Mouse (Mus musculus) urinary bladder, adult 2 months (tissue): Measurements from ENCODE around the gene Gm49380. TPM values are rescaled to one million over a fixed set of nuclear protein-coding genes. Genes with fewer than 3 reads are reported as not detected.

ENCODE experiments used
- DNase-seq: peaks from one replicate; pipeline ENCODE4 v3.0.0; 2022; ENCODE audit warnings: low spot score
- polyA plus RNA-seq: library from polyadenylated mRNA; depleted of rRNA; stranded (reverse); fragments of >200 nt; gene quantifications from 2 replicates; pipeline ENCODE4 v1.2.3, GENCODE M21; 2012; rRNA removed

The Gm49380 gene
- polyA plus RNA-seq: 0.27 and 0.36 TPM in 2 replicates

DNA sequence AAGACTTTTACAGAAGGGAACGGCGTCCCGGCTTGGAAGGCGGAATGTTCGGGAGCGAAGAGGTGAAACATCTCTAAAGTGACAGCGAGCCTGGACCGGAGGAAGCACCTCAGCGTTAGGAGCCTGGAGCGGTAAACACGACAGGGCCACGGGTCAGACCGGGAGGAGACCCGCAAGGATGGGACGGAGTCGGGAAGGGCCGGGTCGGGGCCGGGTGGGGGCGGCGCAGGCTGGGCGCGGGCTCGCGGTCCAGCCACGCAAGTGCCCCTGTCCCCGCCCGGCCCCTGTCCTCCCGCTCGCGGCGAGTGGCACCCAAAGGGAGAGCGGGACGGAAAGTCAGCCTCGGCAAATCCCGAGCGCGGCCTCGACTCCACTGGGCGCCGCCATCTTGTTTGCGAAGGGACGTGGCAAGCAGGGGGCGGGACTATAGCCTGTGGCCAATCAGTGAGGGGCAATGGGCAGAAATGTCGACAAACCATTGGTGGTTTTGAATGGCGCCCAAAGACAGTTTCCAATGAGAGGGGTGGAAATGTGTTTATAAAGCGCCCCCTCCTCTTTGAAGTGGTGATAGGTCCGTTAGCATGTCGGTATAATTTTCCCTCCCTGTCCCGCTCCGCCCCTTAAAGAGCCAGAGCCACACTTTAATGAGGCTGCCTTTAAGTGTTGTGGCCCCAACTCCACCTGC is at the start of gene Gm49380, which contains the start of gene Rnf26:
Gene Gm49380 (minus strand): TSS at position 396 of the 685 bp plus-strand sequence.
Gene Rnf26 (minus strand): TSS at position 413 of the 685 bp plus-strand sequence.
- DNase-seq: peak; percentile 83

DNA sequence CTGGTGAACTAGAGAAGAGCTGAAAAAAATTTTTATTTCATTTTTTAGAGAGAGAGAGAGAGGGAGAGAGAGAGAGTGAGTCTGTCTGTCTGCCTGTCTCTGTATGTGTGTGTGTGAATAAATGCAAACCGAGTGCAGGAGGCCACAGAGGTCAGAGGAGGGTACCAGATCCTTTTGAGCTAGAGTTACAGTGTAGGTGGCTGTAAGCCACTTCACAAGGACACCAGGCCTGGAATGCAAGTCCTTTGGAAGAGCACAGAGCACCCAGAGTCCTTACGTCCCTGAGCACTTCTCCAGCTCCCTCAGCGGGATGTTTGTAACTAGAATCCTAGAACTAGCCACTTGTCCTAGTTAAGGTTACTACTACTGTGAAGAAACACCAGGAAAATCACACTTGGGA is 46.6 kb upstream of the Gm49380 start:
- DNase-seq: no peak

DNA sequence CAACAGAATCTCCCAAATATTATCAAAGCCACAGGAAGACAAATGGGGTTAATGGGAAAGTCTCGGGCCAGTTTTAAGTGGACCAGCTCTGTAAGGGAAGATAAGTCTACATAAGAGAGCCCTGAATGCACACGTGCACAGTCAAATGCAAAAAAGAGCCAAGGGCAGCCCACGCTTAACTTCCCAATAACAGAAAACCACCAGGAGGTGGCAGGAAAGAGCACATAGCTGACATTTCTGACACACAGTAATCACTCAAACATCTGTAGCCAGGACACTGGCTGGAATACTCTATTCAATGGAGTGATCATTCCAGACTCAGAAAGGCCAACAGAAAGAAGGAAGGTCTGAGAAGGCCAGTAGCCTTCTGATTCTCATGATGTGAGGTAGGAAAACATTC is 34.0 kb upstream of the Gm49380 start:
- DNase-seq: no peak

DNA sequence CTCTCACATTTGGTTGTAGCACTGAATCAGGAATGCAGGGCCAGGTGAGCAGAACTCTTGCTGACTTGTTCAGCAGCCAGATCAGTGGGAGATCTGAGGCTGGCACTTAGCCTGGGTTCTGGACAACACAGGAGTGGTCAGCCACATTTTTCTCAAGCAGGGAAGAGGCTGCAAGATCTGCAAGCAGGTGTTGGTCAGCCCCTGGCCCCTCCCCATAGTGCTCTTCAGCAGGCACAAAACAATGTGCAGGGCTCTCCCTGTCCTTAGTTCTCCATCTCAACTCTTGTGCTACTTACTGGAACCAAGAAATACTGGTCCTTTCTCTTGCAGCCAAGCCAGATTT is 31.4 kb upstream of the Gm49380 start:
- no peak for DNase-seq

DNA sequence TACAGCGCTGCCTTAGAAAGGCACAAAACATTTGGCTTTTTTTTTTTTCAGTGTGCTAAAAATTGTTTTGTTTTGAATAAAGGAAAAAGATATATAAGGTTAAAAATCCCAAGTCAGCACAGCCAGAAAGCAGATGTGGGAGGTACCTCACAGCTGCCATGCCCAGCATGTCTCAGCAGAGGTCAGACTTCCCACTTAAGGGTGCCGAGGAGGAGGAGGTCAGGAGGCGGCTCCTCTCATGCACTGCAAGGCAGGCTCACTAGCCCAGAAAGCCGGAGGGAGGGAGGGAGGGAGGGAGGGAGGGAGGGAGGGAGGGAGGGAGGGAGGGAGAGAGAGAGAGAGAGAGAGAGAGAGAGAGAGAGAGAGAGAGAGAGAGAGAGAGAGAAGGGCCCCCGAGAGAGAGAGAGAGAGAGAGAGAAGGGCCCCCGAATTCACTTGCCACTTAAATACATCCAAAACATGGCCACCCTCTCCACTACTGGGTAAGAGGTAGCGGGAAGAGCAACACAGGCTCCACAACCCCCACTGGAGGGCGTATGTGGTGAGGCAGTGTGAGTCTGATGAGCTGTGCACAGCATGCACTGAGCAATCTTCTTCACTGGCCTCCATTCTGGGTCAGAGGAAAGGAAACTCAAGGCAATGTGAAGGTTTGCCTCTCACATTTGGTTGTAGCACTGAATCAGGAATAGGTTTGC is 30.9 kb upstream of the Gm49380 start:
- no peak for DNase-seq

DNA sequence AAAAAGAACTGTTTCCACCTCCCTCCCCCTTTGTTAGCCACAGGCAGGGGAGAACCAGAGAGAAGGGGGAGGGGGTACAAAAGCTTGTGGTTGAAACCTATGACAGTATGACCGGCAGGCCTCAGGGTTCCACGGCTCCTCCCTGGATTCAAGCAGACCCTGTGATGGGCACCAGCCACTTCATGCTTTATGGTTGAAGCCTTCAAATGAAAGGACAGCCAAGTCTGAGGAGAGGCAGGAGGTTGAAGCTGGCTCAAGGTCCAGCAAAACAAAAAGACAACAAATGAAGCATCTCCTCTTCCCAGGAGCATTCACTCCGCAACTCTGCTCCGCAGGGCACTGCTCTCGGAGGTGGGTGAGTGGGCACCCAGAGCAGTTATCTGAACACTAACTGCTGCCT is 30.1 kb upstream of the Gm49380 start:
- no peak for DNase-seq

DNA sequence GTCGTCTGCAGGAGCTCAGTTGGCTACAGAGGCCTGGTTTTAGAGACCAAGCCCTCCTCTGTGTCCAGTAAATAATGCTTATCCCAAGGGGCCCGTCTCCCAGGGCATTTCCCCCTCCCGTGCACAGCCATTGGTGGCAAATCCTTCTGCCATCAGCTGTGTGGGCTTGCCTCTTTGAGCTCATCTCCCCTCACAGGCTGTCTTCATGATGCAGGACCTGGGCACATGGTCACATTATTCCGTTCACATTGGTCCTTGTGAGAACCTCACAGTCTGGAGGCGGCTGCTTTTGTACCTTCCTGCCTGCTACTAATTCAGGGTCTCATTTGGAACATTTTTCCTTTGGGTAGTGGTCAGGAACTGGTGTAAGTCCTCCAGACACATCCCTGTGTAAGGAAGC is 28.7 kb upstream of the Gm49380 start:
- no peak for DNase-seq

DNA sequence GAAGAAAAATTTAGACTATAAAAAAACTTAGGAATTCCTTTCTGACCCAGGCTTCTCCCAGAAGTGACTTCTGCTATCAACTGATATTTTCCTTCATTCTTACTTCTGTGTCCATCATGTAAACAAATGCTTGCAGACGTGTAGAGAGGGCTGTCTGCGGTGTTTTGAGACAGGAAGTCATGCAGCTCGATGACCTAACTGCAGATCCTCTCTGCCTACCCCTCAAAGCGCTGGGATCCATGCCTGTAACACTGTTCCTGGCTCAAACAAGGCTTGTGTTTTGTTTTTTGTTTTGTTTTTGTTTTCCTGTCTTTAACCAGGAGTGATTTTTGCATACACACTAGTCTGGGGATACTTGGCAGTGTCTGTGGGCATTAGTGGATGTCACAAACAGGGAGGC is 24.5 kb upstream of the Gm49380 start:
- no peak for DNase-seq

DNA sequence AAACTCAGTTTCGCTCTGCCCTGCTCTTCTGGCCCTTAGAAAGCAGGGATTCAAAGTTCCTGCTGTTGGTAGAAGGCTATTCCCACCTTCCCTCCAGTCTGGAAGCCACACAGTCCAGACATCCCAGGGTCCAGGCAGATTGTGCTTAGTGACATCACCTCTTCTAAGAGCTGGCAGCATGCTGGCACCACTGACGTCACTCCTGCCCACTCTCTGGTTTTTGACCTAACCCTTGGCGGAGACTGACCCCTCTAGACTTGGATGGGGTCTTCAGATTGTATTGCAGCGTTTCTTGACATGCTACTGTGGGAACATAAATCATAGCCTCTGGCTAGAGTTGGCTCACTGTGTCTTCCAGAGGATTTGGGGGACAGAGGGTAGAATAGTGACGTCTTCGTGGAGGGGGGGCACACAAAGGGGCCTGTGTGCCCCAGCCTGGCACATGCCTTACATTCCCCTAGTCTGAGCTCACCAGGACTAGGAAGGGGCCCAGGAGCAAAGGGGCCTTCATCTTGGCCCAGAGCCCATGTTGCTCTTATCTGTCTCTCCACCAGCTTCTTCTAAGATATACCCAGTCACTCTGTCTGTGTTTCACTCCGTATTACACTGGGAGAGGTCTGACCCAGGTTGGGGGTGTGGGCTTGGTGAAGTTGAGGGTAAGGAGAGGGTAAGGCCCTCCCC is 22.6 kb upstream of the Gm49380 start:
- DNase-seq: no peak

DNA sequence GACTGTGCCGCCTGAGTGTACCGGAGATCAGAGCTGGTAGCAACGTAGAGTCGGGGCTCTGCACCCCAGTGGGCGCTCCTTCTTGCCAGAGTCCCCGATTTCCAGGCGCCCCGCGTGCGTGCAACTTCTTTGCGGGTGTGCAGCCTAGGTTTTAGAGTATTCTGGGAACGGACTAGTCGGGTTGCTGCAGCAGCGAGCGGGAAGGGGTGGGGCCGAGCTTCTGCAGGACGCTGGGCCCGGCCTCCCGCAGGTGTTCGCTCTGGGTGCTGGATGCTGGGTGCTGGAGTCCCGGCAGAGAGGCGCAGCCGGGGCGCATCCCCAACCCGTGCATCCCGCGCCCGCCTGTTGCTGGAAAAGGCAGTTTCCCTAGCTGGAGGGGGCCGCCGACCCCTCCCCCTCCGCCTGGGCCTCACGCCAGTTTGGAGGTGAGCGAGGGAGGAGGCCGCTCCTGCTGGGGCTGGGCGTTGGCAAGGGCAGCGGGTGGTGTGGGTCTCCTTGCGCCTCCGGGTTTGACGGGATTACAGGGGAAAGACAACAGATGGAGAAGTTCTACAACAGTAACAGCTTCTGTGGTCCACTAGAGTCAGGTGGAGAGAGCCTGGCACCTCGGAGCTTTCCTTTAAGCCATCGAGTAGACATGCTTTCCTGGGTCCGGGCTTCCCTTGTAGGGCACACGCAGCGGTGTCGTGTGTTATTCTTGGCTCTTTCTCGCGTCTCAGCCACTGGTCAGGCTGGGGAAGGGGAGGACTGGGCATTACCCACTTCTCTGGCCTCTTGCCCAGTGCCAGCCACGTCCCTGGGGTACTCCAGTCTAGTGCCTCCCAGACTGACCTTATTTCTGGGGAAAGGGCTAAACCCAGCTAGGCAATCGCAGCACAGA is 21.8 kb upstream of the Gm49380 start:
- peak; percentile 75 for DNase-seq

DNA sequence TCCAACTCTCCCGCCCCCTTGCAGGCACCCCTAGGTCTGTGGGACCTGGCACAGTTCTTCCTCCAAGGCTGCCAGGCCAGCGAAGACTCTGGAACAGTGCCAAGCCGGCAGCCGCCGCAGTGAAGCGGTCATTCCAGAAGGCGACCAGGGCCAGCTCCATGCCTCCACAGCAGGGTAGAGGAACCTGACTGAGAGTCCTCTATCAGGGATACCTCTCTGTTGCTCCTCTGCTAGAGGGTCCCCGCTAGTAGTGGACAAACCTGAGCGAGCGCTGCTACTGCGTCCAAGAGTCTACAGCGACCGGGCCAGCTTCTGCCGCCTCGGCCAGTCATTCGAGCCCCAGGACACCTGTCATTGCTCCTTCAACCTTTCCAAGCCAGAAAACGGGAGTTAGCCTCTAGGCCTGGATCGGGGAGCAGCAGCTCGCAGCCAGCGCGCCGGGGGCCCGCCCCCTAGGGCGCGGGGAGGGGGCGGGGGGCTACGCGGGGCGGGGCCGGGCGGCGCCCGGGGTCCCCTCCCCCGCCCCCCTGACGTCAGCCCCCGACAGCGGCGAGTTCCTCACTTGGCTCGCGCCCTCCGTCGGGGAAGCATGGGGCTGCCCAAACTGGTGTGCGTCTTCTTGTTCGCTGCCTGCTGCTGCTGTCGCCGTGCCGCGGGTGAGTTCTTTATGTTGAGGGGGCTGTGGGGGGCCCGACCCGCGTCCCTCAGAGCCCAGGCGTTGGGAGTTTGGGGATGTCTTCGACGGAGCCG is 21.0 kb upstream of the Gm49380 start, which contains the start of gene Mcam:
Gene Mcam (plus strand): TSS at position 369 of the 750 bp plus-strand sequence.
- DNase-seq: peak; percentile 56

DNA sequence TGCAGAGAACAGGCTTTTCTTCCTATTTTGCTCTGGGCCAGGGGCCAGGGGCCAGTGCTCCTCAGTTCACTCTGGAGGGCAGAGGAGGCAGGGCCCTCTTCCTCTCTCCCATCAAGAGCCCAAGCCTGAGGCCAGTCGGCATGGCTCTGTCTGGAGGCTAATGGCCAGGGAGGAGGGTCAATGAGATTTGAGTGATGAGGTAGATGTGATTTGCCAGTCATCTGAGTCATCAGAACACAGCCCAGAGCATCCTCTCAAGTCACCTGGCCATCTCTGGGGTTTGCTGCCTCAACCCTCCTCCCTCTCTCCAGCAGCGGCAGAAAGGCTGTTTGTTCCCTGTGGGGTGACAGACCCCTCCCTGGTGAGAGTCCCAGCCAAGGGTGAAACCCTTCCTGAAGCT is 20.0 kb upstream of the Gm49380 start:
- no peak for DNase-seq

DNA sequence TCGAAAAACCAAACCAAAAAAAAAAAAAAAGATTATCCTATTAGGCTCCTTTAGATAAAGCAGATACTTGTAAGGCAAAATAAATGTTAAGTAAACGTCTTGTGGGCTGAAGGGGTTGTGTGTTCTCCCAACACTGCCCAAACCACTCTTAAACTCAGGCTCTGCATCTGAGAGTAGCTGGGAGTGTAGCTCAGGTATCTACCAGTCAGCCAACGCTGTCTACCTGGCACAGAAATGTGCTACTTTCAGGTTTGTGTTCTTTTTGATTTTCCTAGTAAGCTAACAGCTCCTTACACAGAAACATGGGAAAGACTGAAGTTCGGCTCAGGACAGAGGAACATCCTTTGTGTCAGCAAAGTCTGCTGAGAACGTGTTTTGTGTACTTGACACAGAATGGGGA is 18.9 kb upstream of the Gm49380 start:
- no peak for DNase-seq

DNA sequence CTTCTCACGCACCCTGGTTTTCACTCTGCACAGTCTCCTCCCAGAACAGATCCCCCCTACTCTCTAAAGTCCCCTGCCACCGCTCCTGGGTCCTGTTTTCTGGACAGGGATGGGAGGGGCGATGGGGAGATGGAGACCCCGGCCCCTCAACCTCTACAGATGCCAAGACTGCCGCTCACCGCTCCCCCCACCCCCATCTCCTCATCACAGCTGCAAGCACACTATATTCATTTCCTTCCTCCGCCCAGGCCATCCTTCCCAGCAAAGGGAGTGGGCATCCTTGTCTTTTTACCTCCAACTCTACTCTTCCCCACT is 17.9 kb upstream of the Gm49380 start:
- DNase-seq: no peak

DNA sequence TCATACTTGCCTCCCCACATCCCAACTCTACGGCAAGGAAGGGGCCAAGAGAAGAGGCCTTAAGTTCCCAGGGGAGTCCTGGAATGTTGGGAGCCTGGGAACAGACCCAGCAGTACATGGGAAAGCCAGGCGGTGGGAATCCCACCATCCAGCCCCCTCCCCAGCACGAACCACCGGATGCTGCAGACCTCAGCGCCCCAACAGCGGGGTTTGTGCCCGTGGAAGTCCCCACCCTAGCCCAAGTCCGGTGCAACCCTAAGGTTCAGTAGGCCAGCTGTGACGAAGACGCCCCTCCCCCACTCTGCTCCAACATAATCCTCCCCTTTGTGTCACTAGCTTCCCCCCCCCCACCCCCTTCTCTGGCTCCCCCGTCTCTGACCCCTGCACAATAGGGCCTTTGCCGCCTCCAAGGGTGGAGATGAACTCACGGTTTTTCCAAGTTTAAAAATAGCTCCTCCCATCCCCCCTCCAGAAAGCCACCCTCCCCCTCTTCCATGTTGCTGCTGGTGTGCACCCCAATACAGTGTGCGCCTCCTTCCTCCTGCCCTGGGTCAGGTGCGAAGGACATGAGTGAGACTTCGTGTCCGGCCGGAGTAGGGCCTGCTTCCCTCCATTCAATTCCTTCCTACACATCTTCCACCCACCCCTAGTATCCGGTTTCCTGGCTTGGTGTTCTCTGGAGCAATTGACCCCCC is 17.4 kb upstream of the Gm49380 start:
- DNase-seq: no peak

DNA sequence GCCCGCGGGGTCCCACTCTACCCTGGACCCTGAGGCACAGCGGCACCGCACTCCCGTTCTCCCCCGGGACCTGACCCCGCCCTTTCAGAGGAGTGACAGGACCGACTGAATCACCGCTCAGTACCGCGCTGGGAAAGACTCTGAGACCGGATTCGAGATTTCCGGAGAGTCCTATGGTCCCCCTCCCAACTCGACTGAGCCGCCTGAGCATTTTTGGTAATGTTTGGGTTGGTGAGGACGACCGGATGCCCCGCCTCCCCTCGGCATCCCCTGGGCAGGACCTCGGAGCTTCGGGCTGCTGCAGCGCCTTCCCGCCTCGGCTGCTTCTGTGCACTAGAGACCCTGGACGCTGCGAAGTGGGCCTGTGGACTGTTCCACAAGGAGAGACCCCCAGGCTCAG is 16.7 kb upstream of the Gm49380 start:
- DNase-seq: no peak

DNA sequence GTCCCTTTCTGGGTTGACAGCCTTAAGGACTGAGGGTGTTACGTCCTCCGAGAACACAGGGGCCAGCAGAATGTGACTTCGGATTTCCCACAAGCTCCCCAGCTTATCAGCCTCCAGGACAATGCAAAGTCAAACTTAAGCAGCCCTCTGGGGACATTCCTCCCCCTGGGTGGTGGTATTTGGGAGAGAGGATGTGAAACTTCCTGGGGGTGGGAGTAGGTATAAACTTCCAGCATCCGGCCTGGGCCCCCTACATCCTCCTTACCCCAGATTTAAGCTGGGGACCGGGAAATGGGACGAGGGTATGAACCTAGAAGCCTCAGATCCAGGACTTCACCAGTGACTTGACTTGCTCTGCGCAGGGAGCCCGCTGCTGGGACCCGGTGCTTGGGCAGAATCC is 16.3 kb upstream of the Gm49380 start:
- DNase-seq: no peak

DNA sequence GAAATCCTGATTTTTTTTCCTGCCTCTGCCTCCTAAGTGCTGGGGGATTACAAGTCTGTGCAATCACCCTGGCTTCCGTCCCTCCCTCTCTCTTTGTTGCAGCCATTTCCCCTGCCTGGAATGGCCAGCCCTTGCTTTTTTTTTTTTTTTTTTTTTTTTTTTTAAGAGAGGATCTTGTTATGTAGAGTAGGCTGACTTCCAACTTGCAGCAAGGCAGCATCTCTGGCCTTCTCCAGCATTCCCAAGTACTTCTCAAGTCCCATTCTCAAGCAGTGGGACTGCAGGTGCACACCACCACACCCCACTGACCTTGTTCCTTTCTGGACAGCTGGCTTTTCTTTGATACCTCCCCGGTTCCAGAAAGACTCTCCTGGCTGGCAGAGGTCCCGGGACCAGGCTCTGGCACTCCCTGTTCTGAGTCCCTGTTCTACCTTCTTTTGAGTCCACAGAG is 14.1 kb upstream of the Gm49380 start:
- no peak for DNase-seq

DNA sequence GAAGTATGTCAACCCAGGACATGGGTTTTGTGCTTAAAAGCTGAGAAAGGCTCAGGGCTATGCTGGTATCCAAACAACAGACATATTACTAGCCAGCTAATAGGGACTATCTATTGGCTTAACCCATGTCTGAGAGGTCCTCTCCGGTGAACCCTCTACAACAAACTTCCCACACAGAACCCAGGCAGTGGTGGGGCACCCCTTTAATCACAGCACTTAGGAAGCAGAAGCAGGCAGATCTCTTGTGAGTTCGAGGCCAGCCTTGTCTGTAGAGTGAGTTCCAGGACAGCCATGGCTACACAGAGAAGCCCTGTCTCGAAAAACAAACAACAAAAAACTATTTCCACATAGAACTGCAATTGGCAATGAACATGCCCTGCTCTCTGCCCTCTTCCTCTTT is 13.4 kb upstream of the Gm49380 start:
- DNase-seq: no peak

DNA sequence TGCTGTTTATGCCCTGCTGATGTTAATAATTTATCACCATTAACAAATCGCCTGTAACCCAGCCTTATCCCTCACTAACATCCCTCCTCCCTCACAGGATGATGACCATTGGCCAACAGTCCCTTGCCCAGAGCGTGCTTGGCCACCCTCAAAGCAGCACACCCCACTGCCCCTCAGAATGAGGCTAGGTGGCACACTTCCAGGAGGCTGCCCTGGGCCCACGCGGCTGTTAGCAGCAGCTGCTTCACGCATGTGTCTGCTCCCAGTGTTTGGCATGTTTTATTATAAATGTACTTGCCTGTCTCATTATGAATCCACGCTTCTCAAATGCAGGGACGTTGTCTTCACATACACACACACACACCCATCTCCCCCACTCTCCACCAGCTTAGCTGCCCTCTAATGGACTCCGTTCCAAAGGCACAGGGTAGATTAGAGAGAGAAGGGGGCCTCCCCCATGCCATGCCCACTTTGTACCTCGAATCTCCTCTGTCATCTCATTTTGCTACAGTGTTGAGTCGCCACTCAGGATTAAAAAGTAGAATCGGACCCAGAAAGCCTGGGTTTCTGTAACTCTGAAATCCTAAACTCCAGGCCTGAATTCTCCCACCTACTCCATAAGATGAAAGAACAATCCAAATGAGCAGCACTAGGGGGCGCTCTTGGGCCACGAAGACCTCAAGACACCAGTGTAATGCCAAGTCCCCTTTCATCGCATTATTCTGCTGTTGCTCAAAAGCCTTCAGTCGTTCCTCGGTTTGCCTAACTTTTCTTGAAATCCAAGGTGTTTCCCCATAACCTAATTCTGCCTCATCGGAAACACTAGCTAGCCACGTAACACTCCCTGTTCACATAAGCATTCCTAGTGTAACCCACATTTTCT is 12.5 kb upstream of the Gm49380 start:
- DNase-seq: no peak
